Mouse (Mus musculus) lung, postnatal 0 days (tissue): ENCODE measurements around the gene Cstf3.

Source experiments
- CTCF ChIP-seq: IDR thresholded peaks from 2 replicates; pipeline ENCODE4 v1.5.1; 2016; ENCODE audit warnings: antibody characterized with exemption, mild to moderate bottlenecking
- EP300 ChIP-seq: IDR thresholded peaks from 2 replicates; pipeline ENCODE4 v1.6.1; 2016; ENCODE audit warnings: antibody characterized with exemption, mild to moderate bottlenecking, control low read depth

GRCm38 (mm10) chr2:104658659-104659058 is 68.3 kb downstream of the Cstf3 start:
- TF ChIP-seq EP300 (no peak), CTCF (no peak)
